Mouse (Mus musculus) CH12.LX (cell line): ENCODE results near the gene Bst1. TPM values are rescaled to one million over a fixed set of nuclear protein-coding genes. Genes with fewer than 3 reads are reported as not detected.

Experiments used
- DNase-seq: peaks from one replicate; pipeline ENCODE4 v3.0.0-alpha.2; 2013; ENCODE audit errors: extremely low read depth
- H3K27ac ChIP-seq: 2 replicates; pipeline ENCODE4 v1.5.1; 2012; ENCODE audit warnings: low read depth, mild to moderate bottlenecking, control low read depth, moderate library complexity; ENCODE audit not compliant: insufficient read depth
- H3K27me3 ChIP-seq: replicated peaks from 2 replicates; pipeline ENCODE3; 2012; ENCODE audit warnings: inconsistent platforms
- H3K36me3 ChIP-seq, 2 experiments: replicated peaks in 1 of 2; 2 replicates each; pipeline versions ENCODE3 to v1.6.1; 2012; ENCODE audit warnings: inconsistent platforms in 1 of 2, low read length in 1 of 2, mild to moderate bottlenecking in 1 of 2, mixed read lengths in 1 of 2, moderate library complexity in 1 of 2; ENCODE audit not compliant: control insufficient read depth in 1 of 2, insufficient read depth in 1 of 2
- H3K4me1 ChIP-seq, 2 experiments: 2 replicates each; pipeline ENCODE4 v1.6.1; 2012; ENCODE audit warnings: inconsistent platforms in 1 of 2, moderate library complexity in 1 of 2; ENCODE audit not compliant: insufficient read depth in 2 of 2, control insufficient read depth in 1 of 2
- H3K4me2 ChIP-seq: 2 replicates; pipeline ENCODE4 v1.6.1; 2012; ENCODE audit warnings: low read depth, mild to moderate bottlenecking, control low read depth; ENCODE audit not compliant: poor library complexity, insufficient read depth, severe bottlenecking
- H3K4me3 ChIP-seq, 3 experiments: fragments of 150-350 bp in 1 of 3; sonication (generic) in 1 of 3; replicated peaks in 1 of 3; 2 replicates each; pipeline versions ENCODE3 to v1.5.1; 2011 to 2012; ENCODE audit warnings: low read depth in 2 of 3, low read length in 2 of 3, mild to moderate bottlenecking in 2 of 3, moderate library complexity in 2 of 3, control low read depth in 1 of 3, improper control_type of control experiment in 1 of 3, inconsistent platforms in 1 of 3, mixed read lengths in 1 of 3; ENCODE audit not compliant: poor library complexity in 1 of 3
- H3K79me2 ChIP-seq: replicated peaks from 2 replicates; pipeline ENCODE4 v1.6.1; 2012; ENCODE audit warnings: mild to moderate bottlenecking, moderate library complexity; ENCODE audit not compliant: control insufficient read depth, poor library complexity, insufficient read depth, severe bottlenecking; ENCODE audit errors: extremely low read depth
- H3K9ac ChIP-seq: 2 replicates; pipeline ENCODE4 v1.6.1; 2012; ENCODE audit warnings: low read depth, mild to moderate bottlenecking, control low read depth, moderate library complexity; ENCODE audit not compliant: insufficient read depth
- H3K9me3 ChIP-seq: replicated peaks from 2 replicates; pipeline ENCODE3; 2012; ENCODE audit warnings: low read length, inconsistent platforms, mixed read lengths
- CHD1 ChIP-seq: IDR thresholded peaks from 2 replicates; pipeline ENCODE4 v1.6.1; 2012; ENCODE audit warnings: low read depth, low read length, improper control_type of control experiment, inconsistent platforms
- CTCF ChIP-seq, 2 experiments: IDR thresholded peaks in 1 of 2; conservative IDR thresholded peaks in 1 of 2; 2 replicates each; pipeline ENCODE4 v1.5.1; 2011 to 2012; ENCODE audit warnings: low read depth in 2 of 2, low read length in 2 of 2, improper control_type of control experiment in 1 of 2, inconsistent platforms in 1 of 2, mild to moderate bottlenecking in 1 of 2, moderate library complexity in 1 of 2
- E2F4 ChIP-seq: IDR thresholded peaks from 2 replicates; pipeline ENCODE4 v1.6.1; 2011; ENCODE audit warnings: low read depth, low read length, improper control_type of control experiment; ENCODE audit not compliant: insufficient replicate concordance
- ELF1 ChIP-seq: IDR thresholded peaks from 2 replicates; pipeline ENCODE4 v1.6.1; 2014; ENCODE audit warnings: low read depth, mild to moderate bottlenecking, inconsistent platforms, low read length, improper control_type of control experiment
- EP300 ChIP-seq: IDR thresholded peaks from 2 replicates; pipeline ENCODE4 v1.6.1; 2011; ENCODE audit warnings: low read length, improper control_type of control experiment
- ETS1 ChIP-seq: conservative IDR thresholded peaks from 2 replicates; pipeline ENCODE4 v1.6.1; 2012; ENCODE audit warnings: low read depth, mild to moderate bottlenecking, inconsistent platforms, low read length, improper control_type of control experiment, moderate library complexity
- GABPA ChIP-seq: IDR thresholded peaks from 2 replicates; pipeline ENCODE4 v1.6.1; 2012; ENCODE audit warnings: low read depth, low read length, improper control_type of control experiment, inconsistent platforms; ENCODE audit not compliant: insufficient replicate concordance
- HCFC1 ChIP-seq: IDR thresholded peaks from 2 replicates; pipeline ENCODE4 v1.6.1; 2012; ENCODE audit warnings: low read depth, mild to moderate bottlenecking, inconsistent platforms, low read length, improper control_type of control experiment
- IRF4 ChIP-seq: IDR thresholded peaks from 2 replicates; pipeline ENCODE4 v1.6.1; 2014; ENCODE audit warnings: low read depth, mild to moderate bottlenecking, inconsistent platforms, low read length, improper control_type of control experiment
- JUN ChIP-seq: IDR thresholded peaks from 2 replicates; pipeline ENCODE4 v1.6.1; 2011; ENCODE audit warnings: low read depth, mild to moderate bottlenecking, low read length, improper control_type of control experiment, moderate library complexity; ENCODE audit not compliant: insufficient read depth
- JUND ChIP-seq: conservative IDR thresholded peaks from 2 replicates; pipeline ENCODE4 v1.6.1; 2011; ENCODE audit warnings: low read depth, low read length, improper control_type of control experiment
- KAT2A ChIP-seq: IDR thresholded peaks from 2 replicates; pipeline ENCODE4 v1.6.1; 2012; ENCODE audit warnings: low read length, improper control_type of control experiment, inconsistent platforms; ENCODE audit not compliant: insufficient replicate concordance
- MAFK ChIP-seq: IDR thresholded peaks from 2 replicates; pipeline ENCODE4 v1.6.1; 2011; ENCODE audit warnings: low read length, improper control_type of control experiment; ENCODE audit not compliant: insufficient replicate concordance
- MAX ChIP-seq: IDR thresholded peaks from 2 replicates; pipeline ENCODE4 v1.6.1; 2011; ENCODE audit warnings: low read length, improper control_type of control experiment
- MAZ ChIP-seq: IDR thresholded peaks from 2 replicates; pipeline ENCODE4 v1.6.1; 2012; ENCODE audit warnings: low read depth, mild to moderate bottlenecking, inconsistent platforms, low read length, improper control_type of control experiment, moderate library complexity
- NELFE ChIP-seq: IDR thresholded peaks from 2 replicates; pipeline ENCODE4 v1.6.1; 2011; ENCODE audit warnings: low read depth, low read length, improper control_type of control experiment
- NRF1 ChIP-seq: IDR thresholded peaks from 2 replicates; pipeline ENCODE4 v1.6.1; 2014; ENCODE audit warnings: low read depth, mild to moderate bottlenecking, inconsistent platforms, low read length, improper control_type of control experiment, moderate library complexity
- POLR2A ChIP-seq: IDR thresholded peaks from 2 replicates; pipeline ENCODE4 v1.6.1; 2011; ENCODE audit warnings: low read depth, mild to moderate bottlenecking, improper control_type of control experiment, low read length
- POLR2AphosphoS2 ChIP-seq: IDR thresholded peaks from 2 replicates; pipeline ENCODE4 v1.6.1; 2011; ENCODE audit warnings: low read depth, low read length, improper control_type of control experiment
- SIN3A ChIP-seq: IDR thresholded peaks from 2 replicates; pipeline ENCODE4 v1.6.1; 2012; ENCODE audit warnings: low read length, improper control_type of control experiment, inconsistent platforms
- SMC3 ChIP-seq: IDR thresholded peaks from 2 replicates; pipeline ENCODE4 v1.6.1; 2011; ENCODE audit warnings: low read depth, low read length, improper control_type of control experiment
- TCF12 ChIP-seq: IDR thresholded peaks from 2 replicates; pipeline ENCODE4 v1.6.1; 2014; ENCODE audit warnings: low read depth, mild to moderate bottlenecking, inconsistent platforms, low read length, improper control_type of control experiment
- UBTF ChIP-seq: IDR thresholded peaks from 2 replicates; pipeline ENCODE4 v1.6.1; 2012; ENCODE audit warnings: low read depth, mild to moderate bottlenecking, inconsistent platforms, low read length, improper control_type of control experiment, moderate library complexity
- USF2 ChIP-seq: conservative IDR thresholded peaks from 2 replicates; pipeline ENCODE4 v1.6.1; 2011; ENCODE audit warnings: low read depth, low read length, improper control_type of control experiment
- ZC3H11A ChIP-seq: IDR thresholded peaks from 2 replicates; pipeline ENCODE4 v1.6.1; 2012; ENCODE audit warnings: low read depth, mild to moderate bottlenecking, inconsistent platforms, low read length, improper control_type of control experiment
- ZKSCAN1 ChIP-seq: IDR thresholded peaks from 2 replicates; pipeline ENCODE4 v1.6.1; 2012; ENCODE audit warnings: low read depth, inconsistent platforms, low read length, improper control_type of control experiment, borderline replicate concordance
- ZNF384 ChIP-seq: IDR thresholded peaks from 2 replicates; pipeline ENCODE4 v1.6.1; 2012; ENCODE audit warnings: low read depth, low read length, improper control_type of control experiment, inconsistent platforms
- dilution Hi-C: fragments of 300-500 bp; cut with MboI; formaldehyde crosslinking; loops from 2 replicates; pipeline ENCODE4 v1.14.3; 2020; ENCODE audit warnings: low sequenced_read_pairs; ENCODE audit not compliant: extremely low pct_unique_long_range_greater_than_20kb, extremely low pct_ligation_motif_present
- in situ Hi-C: fragments of 300-500 bp; cut with MboI; formaldehyde crosslinking; loops from 3 replicates; pipeline ENCODE4 v1.14.3; 2019; ENCODE audit warnings: low sequenced_read_pairs, low pct_ligation_motif_present, low pct_unique_long_range_greater_than_20kb, mixed read lengths
- polyA plus RNA-seq: library from polyadenylated mRNA; unstranded; fragments of >175 nt; gene quantifications from 2 replicates; pipeline ENCODE4 v1.2.1, GENCODE M21; 2012; ENCODE audit warnings: low read depth; ENCODE audit not compliant: insufficient read length
- total RNA-seq, 2 experiments: library from RNA; depleted of rRNA; stranded (reverse); fragments of 300-350 nt in 1 of 2; fragments of >200 nt in 1 of 2; gene quantifications; 2 replicates each; pipeline ENCODE4 v1.2.3; 2012 to 2014

The Bst1 gene
- total and polyA plus RNA-seq, 3 experiments: 1.9 to 9.9 (median 4.8) TPM

- DNase-seq: no peak
- no peaks in the 10 kb centered on the region for H3K36me3 ChIP-seq
- no peaks in the 10 kb centered on the region for H3K79me2 ChIP-seq
- peaks cover 11% of the 10 kb centered on the region for H3K9me3 ChIP-seq
- no peaks in the 10 kb centered on the region for H3K27me3 ChIP-seq
- H3K4me2 ChIP-seq: no peak overlapping the region
- H3K9ac ChIP-seq: no peak overlapping the region
- TF ChIP-seq ZKSCAN1: no peak
- TF ChIP-seq MAFK: no peak
- TF ChIP-seq NRF1: no peak
- TF ChIP-seq ZNF384: no peak
- TF ChIP-seq EP300: no peak
- TF ChIP-seq CTCF (conservative IDR thresholded peaks at IDR 0.05 in 1 of 2, IDR thresholded peaks at IDR 0.05 in 1 of 2; ENCODE audit: low read depth in 2 of 2, low read length in 2 of 2): no peak
- no peak for TF ChIP-seq USF2
- no peak for TF ChIP-seq JUN
- no peak for TF ChIP-seq NELFE
- no peak for TF ChIP-seq ZC3H11A
- H3K27ac ChIP-seq: no peak overlapping the region
- in situ Hi-C loops (no loop called here), dilution Hi-C loops (no loop called here)
- H3K4me1 ChIP-seq: peaks cover 6 to 38% of the 10 kb centered on the region in 2 experiments
- no peak overlapping the region for H3K4me3 ChIP-seq
Measured at GRCm38 (mm10) chr5:43846227-43846626, 27.5 kb downstream of the Bst1 start.

GRCm38 (mm10) chr5:43847555-43847954, 28.9 kb downstream of the Bst1 start:
- no peak overlapping the region for H3K27ac ChIP-seq

GRCm38 (mm10) chr5:43848275-43848674, 29.6 kb downstream of the Bst1 start:
- H3K27ac ChIP-seq: no peak overlapping the region

More at GRCm38 (mm10) chr5:43847555-43847954, 28.9 kb downstream of the Bst1 start:
- no peak overlapping the region for H3K4me2 ChIP-seq
- in situ Hi-C loops (no loop called here), dilution Hi-C loops (no loop called here)
- H3K4me1 ChIP-seq: peaks cover 4 to 32% of the 10 kb centered on the region in 2 experiments
- TF ChIP-seq TCF12 (no peak), UBTF (no peak), JUND (no peak), NRF1 (no peak), CHD1 (no peak), POLR2A (no peak), MAX (no peak), GABPA (no peak)
- TF ChIP-seq, all 38 proteins: peak for 0
- no peak for DNase-seq
- Histone ChIP-seq H3K79me2 (no peaks in the 10 kb centered on the region), H3K9ac (no peak overlapping the region), H3K27me3 (no peaks in the 10 kb centered on the region), H3K4me3 (no peak overlapping the region), H3K36me3 (no peaks in the 10 kb centered on the region), H3K9me3 (peaks cover 11% of the 10 kb centered on the region)

More at GRCm38 (mm10) chr5:43848275-43848674, 29.6 kb downstream of the Bst1 start:
- Histone ChIP-seq H3K36me3 (no peaks in the 10 kb centered on the region), H3K4me2 (no peak overlapping the region), H3K9ac (no peak overlapping the region), H3K27me3 (no peaks in the 10 kb centered on the region)
- TF ChIP-seq SIN3A: no peak
- TF ChIP-seq E2F4: no peak
- TF ChIP-seq POLR2A: no peak
- no peak for TF ChIP-seq EP300
- no peak for TF ChIP-seq ETS1
- no peak for TF ChIP-seq MAZ
- TF ChIP-seq IRF4: no peak
- TF ChIP-seq ZC3H11A: no peak
- no peak for TF ChIP-seq ELF1
- TF ChIP-seq KAT2A: no peak
- no peak for TF ChIP-seq ZKSCAN1
- TF ChIP-seq POLR2AphosphoS2: no peak
- no peak for TF ChIP-seq UBTF
- TF ChIP-seq SMC3: no peak
- TF ChIP-seq HCFC1: no peak
- no peak for TF ChIP-seq USF2
- TF ChIP-seq, all 38 proteins: peak for 0
- dilution Hi-C loops: no loop called here
- H3K79me2 ChIP-seq: no peaks in the 10 kb centered on the region
- in situ Hi-C loops: no loop called here
- no peak for DNase-seq
- peaks cover 11% of the 10 kb centered on the region for H3K9me3 ChIP-seq
- no peak overlapping the region for H3K4me3 ChIP-seq
- H3K4me1 ChIP-seq: peaks cover 7 to 30% of the 10 kb centered on the region in 2 experiments
